Mouse (Mus musculus): ENCODE data around the gene Pdzd4. TPM values are rescaled to one million over a fixed set of nuclear protein-coding genes. Genes with fewer than 3 reads are reported as not detected.
A peak's percentile ranks its signal among the peaks of the same experiment; 100 is the strongest.

Pdzd4 gene
- total RNA-seq (2021): 100 to 1,000 TPM; 121 to 134 TPM

GRCm38 (mm10) chrX:73824185-73825151, at the start of gene Pdzd4:
Gene Pdzd4, minus strand, starts transcription at chrX:73824969.
- peak; percentile 16 to 84 for DNase-seq (ENCODE audit: extremely low spot score in 1 of 2, low spot score in 2 of 2)
- intact Hi-C loops (cut with DNase I): no loop called here

DNA sequence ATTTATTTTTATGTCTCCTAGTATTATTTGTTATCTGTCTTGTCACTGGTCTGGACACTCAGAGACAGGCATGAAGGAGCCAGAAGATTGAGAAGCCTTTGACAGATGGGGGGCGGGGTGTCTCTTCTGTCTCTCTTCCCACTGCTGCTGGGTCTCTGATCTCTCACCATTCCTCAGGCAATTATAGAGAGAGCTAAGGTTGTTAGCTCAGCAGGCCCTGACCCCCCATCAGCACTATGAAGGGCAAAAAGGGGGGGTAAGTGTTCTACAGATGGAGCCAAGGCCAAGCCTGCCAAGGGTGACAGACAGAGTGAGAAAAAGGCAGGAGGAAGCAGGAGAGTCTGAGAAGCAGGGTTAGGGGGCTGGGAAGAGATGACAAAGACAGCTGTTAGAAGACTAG, 47.2 kb upstream of the Pdzd4 start:
- DNase-seq (ENCODE audit: extremely low spot score in 1 of 2, low spot score in 2 of 2): no peak
- intact Hi-C loops (cut with DNase I): no loop called here

GRCm38 (mm10) chrX:73871474-73871873, 46.7 kb upstream of the Pdzd4 start:
- intact Hi-C loops (cut with DNase I): no loop called here
- DNase-seq (ENCODE audit: extremely low spot score in 1 of 2, low spot score in 2 of 2): no peak

GRCm38 (mm10) chrX:73869334-73869733, 44.6 kb upstream of the Pdzd4 start:
- DNase-seq (ENCODE audit: extremely low spot score in 1 of 2, low spot score in 2 of 2): no peak
- intact Hi-C loops (cut with DNase I): no loop called here

DNA sequence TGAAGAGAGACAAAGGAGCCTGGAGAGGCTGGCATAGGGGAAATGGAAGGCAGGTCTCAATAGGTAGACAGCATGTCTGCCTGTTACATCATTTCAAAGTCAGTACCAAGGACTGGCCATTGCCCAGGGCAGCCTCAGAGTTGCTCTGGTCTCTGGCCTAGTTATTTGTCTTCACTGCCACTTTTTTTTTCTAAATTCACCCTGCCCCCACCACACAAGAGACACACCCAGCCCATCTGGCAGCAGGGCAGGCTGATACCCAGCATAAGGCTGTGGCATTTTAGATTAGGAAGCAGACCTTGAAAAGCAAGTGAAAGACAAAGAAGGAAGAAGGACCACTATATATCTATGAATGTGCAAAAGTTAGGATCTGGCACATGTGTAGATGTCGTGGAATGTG, 43.1 kb upstream of the Pdzd4 start:
- DNase-seq (ENCODE audit: extremely low spot score in 1 of 2, low spot score in 2 of 2): no peak
- intact Hi-C loops (cut with DNase I): no loop called here

DNA sequence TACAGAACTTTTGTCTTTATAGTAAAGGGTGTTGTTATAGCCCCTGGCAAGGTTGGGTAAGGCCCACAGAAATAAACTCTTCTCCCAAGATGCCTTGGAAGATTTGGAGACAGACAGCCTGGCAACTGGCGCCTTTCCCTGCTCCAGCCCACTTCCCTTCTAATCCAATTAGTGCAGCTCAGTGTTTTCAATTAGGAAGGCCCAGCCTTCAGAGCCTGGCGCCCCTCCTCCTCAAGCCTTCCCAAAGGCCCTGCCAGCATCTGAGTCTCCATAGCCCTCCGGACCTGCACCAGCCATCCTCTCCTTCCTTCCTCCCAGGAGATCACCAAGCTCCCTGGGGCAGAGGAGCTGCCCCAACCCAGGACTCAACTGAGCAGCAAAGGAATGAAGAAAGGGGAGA, 42.5 kb upstream of the Pdzd4 start:
- DNase-seq (ENCODE audit: extremely low spot score in 1 of 2, low spot score in 2 of 2): no peak
- intact Hi-C loops (cut with DNase I): no loop called here

DNA sequence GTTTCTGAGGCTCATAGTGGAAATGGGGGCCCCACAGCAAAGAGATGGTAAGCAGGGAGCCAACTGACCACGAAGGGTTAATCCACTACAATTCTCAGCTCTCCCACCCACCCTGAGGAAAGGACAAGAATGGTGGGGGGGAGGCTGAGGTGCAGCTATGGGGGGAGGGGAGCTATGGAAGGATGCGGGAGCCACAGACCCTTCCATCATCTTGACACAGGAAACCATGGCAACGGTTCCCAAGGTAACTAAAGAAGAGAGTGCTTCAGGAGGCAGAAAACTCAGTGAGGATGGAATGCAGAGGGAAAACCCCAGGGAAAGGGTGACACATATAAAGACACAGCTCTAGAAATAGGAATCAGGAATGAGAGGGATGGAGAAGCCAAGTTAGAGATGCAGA, 39.9 kb upstream of the Pdzd4 start:
- intact Hi-C loops (cut with DNase I): no loop called here
- no peak for DNase-seq (ENCODE audit: extremely low spot score in 1 of 2, low spot score in 2 of 2)

GRCm38 (mm10) chrX:73855087-73855408, 30.3 kb upstream of the Pdzd4 start:
- intact Hi-C loops (cut with DNase I): no loop called here
- no peak for DNase-seq (ENCODE audit: extremely low spot score in 1 of 2, low spot score in 2 of 2)

GRCm38 (mm10) chrX:73854326-73855086, 29.7 kb upstream of the Pdzd4 start:
- no peak for DNase-seq (ENCODE audit: extremely low spot score in 1 of 2, low spot score in 2 of 2)
- intact Hi-C loops (cut with DNase I): no loop called here

DNA sequence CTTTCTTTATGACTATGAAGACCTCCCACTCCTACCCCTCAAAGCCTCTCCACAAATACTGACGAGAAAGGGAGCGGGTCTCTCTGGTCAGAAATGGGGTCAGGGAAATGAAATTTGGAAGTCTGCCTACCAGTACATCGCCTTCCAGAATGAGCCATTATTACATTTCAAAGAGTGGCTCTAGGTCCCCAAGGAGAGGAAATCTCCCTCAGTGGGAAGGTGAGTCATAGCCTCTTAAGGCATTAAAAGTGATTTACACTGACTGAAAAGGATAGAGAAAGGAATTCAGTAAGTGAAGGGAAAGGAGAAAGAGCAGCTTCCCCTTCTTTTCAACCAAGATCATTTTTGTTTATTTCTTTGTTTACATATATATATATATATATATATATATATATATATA, 11.9 kb upstream of the Pdzd4 start:
- intact Hi-C loops (cut with DNase I): no loop called here
- no peak for DNase-seq (ENCODE audit: extremely low spot score in 1 of 2, low spot score in 2 of 2)

- no peak for DNase-seq (ENCODE audit: extremely low spot score in 1 of 2, low spot score in 2 of 2)
- intact Hi-C loops (cut with DNase I): no loop called here
Measured at GRCm38 (mm10) chrX:73835731-73836130, 11.0 kb upstream of the Pdzd4 start.

DNA sequence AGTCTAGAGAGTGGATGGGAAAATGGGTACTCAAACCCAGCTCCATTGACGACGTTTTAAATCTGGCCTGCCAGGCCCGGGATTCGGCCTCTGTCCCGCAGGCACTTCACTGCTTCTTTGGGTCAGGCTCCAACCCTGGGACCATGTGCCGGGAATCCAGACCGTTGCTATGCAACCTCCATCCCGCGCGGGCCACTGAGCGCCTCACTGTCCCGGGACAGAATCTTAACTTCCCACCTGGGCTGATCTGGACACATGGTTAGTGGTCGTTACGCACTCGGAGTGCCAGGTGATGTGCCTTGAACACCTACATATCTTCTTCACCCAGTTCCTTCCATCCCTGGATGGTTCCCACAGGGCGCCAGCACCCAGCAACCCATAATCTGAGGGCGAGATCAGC, 1.0 kb downstream of the Pdzd4 start:
- DNase-seq (ENCODE audit: extremely low spot score in 1 of 2, low spot score in 2 of 2): no peak
- intact Hi-C loops (cut with DNase I): no loop called here

DNA sequence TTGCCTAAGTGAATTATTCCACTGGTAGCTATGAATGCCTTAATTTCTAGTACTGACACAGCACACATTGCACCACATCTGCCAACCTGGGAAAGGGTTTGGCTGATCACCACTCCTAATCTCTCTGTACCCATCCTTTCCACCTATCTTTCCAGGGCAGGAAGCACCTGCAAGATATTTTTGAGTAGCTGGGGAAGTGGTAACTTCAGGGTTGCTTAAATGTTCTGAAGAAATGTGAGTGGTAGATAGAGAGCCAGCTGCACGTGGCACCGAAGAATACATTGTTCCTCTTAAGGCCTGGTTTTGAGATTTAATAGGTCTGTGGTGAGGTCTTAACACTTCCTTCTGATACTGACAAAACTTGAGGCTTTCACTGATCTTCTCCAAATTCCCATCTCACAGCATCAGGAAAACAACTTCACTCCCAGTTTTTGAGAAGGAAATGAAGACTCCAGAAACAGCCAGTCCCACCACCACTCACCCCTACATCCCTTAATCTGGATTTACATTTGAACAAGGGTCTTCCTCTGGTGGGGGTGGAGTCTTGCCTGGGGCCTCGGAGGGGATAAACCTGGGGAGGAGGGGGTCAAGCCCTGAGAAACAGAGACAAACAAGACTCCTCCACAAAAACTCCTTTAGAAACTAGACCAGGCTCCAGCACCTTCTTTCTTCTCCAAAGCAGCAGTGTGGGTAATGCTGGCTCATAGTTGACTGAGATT, 8.0 kb downstream of the Pdzd4 start:
- DNase-seq (ENCODE audit: extremely low spot score in 1 of 2, low spot score in 2 of 2): no peak
- intact Hi-C loops (cut with DNase I): no loop called here

- intact Hi-C loops (cut with DNase I): no loop called here
- DNase-seq (ENCODE audit: extremely low spot score in 1 of 2, low spot score in 2 of 2): no peak
Measured at GRCm38 (mm10) chrX:73815072-73815471, 9.7 kb downstream of the Pdzd4 start.

GRCm38 (mm10) chrX:73805814-73806213, 19.0 kb downstream of the Pdzd4 start:
- no peak for DNase-seq (ENCODE audit: extremely low spot score in 1 of 2, low spot score in 2 of 2)
- intact Hi-C loops (cut with DNase I): no loop called here

GRCm38 (mm10) chrX:73798502-73798901, 26.3 kb downstream of the Pdzd4 start:
- intact Hi-C loops (cut with DNase I): loop anchor here (10.0 kb wide), 1 partner anchor 146 kb away; no protein-coding TSS in a partner anchor
- peak; percentile 35 to 74 for DNase-seq (ENCODE audit: extremely low spot score in 1 of 2, low spot score in 2 of 2)

DNA sequence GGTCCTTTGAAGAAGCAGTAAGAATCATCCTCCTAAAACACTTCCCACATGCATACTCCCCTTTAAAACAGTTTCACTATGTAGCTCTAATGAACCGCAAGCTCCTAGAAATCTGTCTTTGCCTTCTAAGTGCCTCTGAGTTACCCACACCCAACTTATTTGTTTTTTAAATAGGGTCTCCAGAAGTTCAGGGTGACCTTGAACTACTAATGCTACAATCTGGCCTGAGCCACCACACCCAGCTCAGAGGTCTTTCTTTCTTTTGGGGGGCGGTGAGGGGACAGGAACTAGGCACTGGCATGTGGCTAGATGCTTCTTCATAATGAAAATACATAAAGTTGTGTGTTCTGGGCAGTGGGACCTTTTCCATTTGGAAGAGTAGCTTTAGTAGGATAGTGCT, 27.3 kb downstream of the Pdzd4 start:
- no peak for DNase-seq (ENCODE audit: extremely low spot score in 1 of 2, low spot score in 2 of 2)
- intact Hi-C loops (cut with DNase I): loop anchor here (10.0 kb wide), 1 partner anchor 147 kb away; no protein-coding TSS in a partner anchor

GRCm38 (mm10) chrX:73793505-73793904, 31.3 kb downstream of the Pdzd4 start:
- intact Hi-C loops (cut with DNase I): loop anchor here (10.0 kb wide), 1 partner anchor 151 kb away; no protein-coding TSS in a partner anchor
- no peak for DNase-seq (ENCODE audit: extremely low spot score in 1 of 2, low spot score in 2 of 2)

DNA sequence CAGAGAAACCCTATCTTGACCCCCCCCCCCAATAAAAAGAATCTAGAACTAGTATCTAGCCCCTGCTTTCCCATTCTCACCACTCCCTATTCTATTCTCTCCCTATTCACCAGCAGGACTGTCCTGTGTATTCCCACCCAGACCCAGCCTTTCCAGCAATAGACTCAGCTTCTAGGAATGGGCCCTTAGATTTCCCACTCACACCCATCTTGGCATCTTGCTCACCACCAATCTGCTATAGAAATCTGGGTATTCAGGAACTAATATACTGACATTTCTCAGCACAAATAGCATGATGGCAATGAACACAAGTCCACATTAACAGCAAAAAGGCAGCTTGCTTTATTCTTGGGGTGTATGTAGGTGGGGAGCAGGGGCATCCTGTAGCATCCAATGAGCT, 31.7 kb downstream of the Pdzd4 start:
- intact Hi-C loops (cut with DNase I): loop anchor here (10.0 kb wide), 1 partner anchor 152 kb away; no protein-coding TSS in a partner anchor
- DNase-seq (ENCODE audit: extremely low spot score in 1 of 2, low spot score in 2 of 2): no peak

Measured in left cerebral cortex, postnatal 10 days (tissue).